Mouse (Mus musculus): ENCODE measurements around the gene Fzd4. TPM values are rescaled to one million over a fixed set of nuclear protein-coding genes. Genes with fewer than 3 reads are reported as not detected.

Gene Fzd4
- polyA plus RNA-seq, 1 experiment = 1.2 TPM

DNA sequence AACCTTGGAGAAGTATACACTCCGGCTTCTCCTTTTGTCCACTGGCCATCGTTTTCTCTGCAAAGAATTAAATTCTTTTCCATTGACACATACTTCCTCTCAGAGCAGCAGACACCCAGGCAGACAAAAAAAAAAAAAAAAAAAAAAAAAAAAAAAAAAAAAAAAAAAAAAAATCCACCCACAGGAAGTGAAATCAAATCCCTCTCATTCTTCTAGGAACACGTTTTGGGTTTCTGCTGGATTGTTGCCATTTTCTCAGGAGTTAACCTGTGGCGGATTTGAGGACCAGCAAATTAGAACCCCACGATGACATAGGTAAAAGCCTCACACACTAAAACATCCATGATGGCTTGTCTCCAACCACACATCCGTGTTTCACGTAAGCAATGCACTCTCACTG, 37.1 kb downstream of the Fzd4 start:
- Histone ChIP-seq H3K4me3 (ENCODE audit: control insufficient read depth, low read depth, low read length) (no peak overlapping the region), H3K4me1 (ENCODE audit: control insufficient read depth, insufficient read depth, low read length) (no peaks in the 10 kb centered on the region), H3K36me3 (ENCODE audit: control insufficient read depth, insufficient read depth, low read length) (no peaks in the 10 kb centered on the region), H3K27ac (ENCODE audit: control insufficient read depth, insufficient read depth, low read depth, low read length) (no peak overlapping the region), H3K27me3 (ENCODE audit: control insufficient read depth, insufficient read depth, low read length) (no peaks in the 10 kb centered on the region)
- TF ChIP-seq POLR2A (IDR thresholded peaks at IDR 0.05; ENCODE audit: control insufficient read depth, low read depth, low read length) (no peak), CTCF (IDR thresholded peaks at IDR 0.05; ENCODE audit: control insufficient read depth, insufficient read depth, insufficient replicate concordance, low read depth, low read length) (no peak)

DNA sequence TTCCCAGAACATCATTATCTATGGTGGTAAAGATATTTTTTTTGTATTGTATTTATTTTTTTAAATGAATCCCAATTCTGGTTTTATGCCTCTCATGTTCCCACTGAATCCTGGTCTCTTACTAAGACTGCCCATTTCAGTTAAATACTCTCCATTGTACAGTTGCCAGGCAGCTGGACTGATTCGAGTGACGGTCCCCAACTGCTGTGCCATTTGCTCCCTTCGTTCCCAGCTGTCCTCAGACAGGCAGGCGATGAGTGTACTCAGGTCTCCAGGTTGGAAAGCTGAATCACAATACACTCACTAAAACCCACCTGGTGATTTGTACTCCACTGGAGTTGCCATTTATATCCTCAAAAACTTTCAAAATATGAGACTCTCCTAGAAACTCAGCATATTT, 38.1 kb downstream of the Fzd4 start:
- Histone ChIP-seq H3K4me1 (ENCODE audit: control insufficient read depth, insufficient read depth, low read length) (no peaks in the 10 kb centered on the region), H3K36me3 (ENCODE audit: control insufficient read depth, insufficient read depth, low read length) (no peaks in the 10 kb centered on the region)

DNA sequence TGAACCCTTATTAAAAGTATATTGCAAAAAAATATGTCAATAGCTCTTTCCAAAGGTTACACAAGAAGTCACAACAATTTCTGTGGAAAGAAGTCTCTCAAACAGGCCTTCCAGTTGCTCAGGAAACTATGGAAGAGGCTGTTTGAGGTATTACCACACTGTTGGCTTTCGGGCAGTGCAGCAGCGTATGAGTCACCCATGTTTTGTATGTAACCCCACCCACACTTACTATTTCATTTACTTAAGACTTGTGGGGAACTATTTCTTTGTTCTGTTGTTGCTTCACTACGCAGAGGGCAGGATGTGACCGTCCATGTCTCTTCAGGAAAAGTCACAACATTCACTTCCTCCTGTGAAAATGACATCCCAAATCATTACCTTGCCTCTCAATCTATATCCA, 41.0 kb downstream of the Fzd4 start:
- no peak overlapping the region for H3K4me3 ChIP-seq (ENCODE audit: control insufficient read depth, low read depth, low read length)
- H3K27me3 ChIP-seq (ENCODE audit: control insufficient read depth, insufficient read depth, low read length) = no peaks in the 10 kb centered on the region
- no peaks in the 10 kb centered on the region for H3K4me1 ChIP-seq (ENCODE audit: control insufficient read depth, insufficient read depth, low read length)
- H3K36me3 ChIP-seq (ENCODE audit: control insufficient read depth, insufficient read depth, low read length) = no peaks in the 10 kb centered on the region
- H3K27ac ChIP-seq (ENCODE audit: control insufficient read depth, insufficient read depth, low read depth, low read length) = no peak overlapping the region
- no peak for TF ChIP-seq POLR2A (IDR thresholded peaks at IDR 0.05; ENCODE audit: control insufficient read depth, low read depth, low read length)
- no peak for TF ChIP-seq CTCF (IDR thresholded peaks at IDR 0.05; ENCODE audit: control insufficient read depth, insufficient read depth, insufficient replicate concordance, low read depth, low read length)

More for the DNA sequence above, 38.1 kb downstream of the Fzd4 start:
- no peak for TF ChIP-seq CTCF (IDR thresholded peaks at IDR 0.05; ENCODE audit: control insufficient read depth, insufficient read depth, insufficient replicate concordance, low read depth, low read length)
- TF ChIP-seq POLR2A (IDR thresholded peaks at IDR 0.05; ENCODE audit: control insufficient read depth, low read depth, low read length) = no peak
- no peaks in the 10 kb centered on the region for H3K27me3 ChIP-seq (ENCODE audit: control insufficient read depth, insufficient read depth, low read length)
- no peak overlapping the region for H3K4me3 ChIP-seq (ENCODE audit: control insufficient read depth, low read depth, low read length)
- H3K27ac ChIP-seq (ENCODE audit: control insufficient read depth, insufficient read depth, low read depth, low read length) = no peak overlapping the region

DNA sequence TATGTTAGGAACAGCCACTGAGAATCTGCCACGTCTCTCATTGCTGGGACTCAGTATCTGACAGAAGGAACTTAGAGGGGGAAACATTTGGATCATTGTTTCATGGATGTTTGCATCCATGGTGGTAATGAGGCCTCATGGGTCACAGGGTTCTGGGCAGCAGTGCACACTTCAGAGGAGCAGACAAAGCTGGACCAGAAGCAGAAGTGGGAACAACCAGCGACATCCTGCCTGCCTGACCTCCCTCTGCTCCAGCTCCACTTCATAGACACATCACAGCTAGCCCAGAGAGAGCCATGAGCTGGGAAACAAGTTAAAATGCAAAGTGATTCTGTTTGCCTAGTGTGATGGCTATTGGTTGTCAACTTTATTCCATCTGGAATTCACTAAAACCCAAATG, 46.2 kb downstream of the Fzd4 start:
- Histone ChIP-seq H3K27me3 (ENCODE audit: control insufficient read depth, insufficient read depth, low read length) (no peaks in the 10 kb centered on the region), H3K4me3 (ENCODE audit: control insufficient read depth, low read depth, low read length) (no peak overlapping the region), H3K4me1 (ENCODE audit: control insufficient read depth, insufficient read depth, low read length) (no peaks in the 10 kb centered on the region), H3K27ac (ENCODE audit: control insufficient read depth, insufficient read depth, low read depth, low read length) (no peak overlapping the region), H3K36me3 (ENCODE audit: control insufficient read depth, insufficient read depth, low read length) (no peaks in the 10 kb centered on the region)
- no peak for TF ChIP-seq POLR2A (IDR thresholded peaks at IDR 0.05; ENCODE audit: control insufficient read depth, low read depth, low read length)
- TF ChIP-seq CTCF (IDR thresholded peaks at IDR 0.05; ENCODE audit: control insufficient read depth, insufficient read depth, insufficient replicate concordance, low read depth, low read length) = no peak

DNA sequence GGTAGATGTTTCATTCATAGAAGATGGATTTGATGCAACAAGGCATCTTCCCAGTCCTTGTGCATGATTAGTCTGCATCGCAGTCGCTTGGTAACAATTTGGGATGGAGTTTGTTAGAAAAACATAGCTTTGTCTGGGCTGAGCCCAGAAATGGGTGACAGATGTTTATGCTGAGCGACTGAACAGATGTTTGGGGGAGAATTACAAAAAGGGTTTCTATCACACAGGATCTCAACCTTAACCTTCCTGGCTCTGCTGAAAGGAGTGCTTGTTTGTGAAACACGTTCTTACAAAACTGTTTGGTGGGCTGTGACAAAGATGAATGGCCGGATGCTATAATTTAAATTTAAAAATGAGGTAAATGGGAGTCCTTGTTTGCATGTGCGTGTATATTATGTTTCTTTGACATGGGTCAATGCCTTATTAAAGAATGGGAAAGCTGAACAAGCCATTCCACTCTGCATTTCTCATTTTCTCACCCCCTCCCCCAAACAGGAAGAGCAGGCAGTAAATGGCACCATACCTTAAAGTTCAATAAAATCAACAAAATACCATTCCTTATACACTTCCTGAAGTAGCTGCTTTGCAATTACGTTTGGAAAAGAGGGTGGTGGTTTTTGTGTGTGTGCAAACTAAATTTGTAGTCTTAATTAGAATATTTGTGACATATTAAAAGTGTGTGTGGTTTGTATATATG, 52.4 kb downstream of the Fzd4 start:
- Histone ChIP-seq H3K4me1 (ENCODE audit: control insufficient read depth, insufficient read depth, low read length) (no peaks in the 10 kb centered on the region), H3K27me3 (ENCODE audit: control insufficient read depth, insufficient read depth, low read length) (no peaks in the 10 kb centered on the region), H3K36me3 (ENCODE audit: control insufficient read depth, insufficient read depth, low read length) (no peaks in the 10 kb centered on the region), H3K27ac (ENCODE audit: control insufficient read depth, insufficient read depth, low read depth, low read length) (no peak overlapping the region), H3K4me3 (ENCODE audit: control insufficient read depth, low read depth, low read length) (no peak overlapping the region)
- TF ChIP-seq POLR2A (IDR thresholded peaks at IDR 0.05; ENCODE audit: control insufficient read depth, low read depth, low read length) = no peak
- no peak for TF ChIP-seq CTCF (IDR thresholded peaks at IDR 0.05; ENCODE audit: control insufficient read depth, insufficient read depth, insufficient replicate concordance, low read depth, low read length)

DNA sequence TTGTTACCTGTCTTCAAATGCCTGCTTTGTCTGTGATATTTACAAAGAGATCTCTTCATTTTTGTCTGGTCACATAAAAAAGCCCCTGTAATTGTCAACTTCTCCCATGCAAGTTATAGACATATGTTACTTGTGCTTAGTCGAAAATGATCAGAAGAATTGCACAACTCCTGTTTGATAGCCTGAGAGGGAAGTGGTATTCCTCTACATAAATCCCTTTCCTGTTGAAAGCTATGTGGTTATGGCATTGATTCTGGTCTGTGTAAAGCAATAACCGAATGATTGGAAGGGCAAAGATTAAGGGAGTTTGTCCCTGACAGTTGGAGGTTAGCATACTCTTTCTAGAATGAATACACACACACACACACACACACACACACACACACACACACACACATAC, 55.5 kb downstream of the Fzd4 start:
- Histone ChIP-seq H3K4me3 (ENCODE audit: control insufficient read depth, low read depth, low read length) (no peak overlapping the region), H3K4me1 (ENCODE audit: control insufficient read depth, insufficient read depth, low read length) (no peaks in the 10 kb centered on the region), H3K36me3 (ENCODE audit: control insufficient read depth, insufficient read depth, low read length) (no peaks in the 10 kb centered on the region), H3K27me3 (ENCODE audit: control insufficient read depth, insufficient read depth, low read length) (no peaks in the 10 kb centered on the region), H3K27ac (ENCODE audit: control insufficient read depth, insufficient read depth, low read depth, low read length) (no peak overlapping the region)
- TF ChIP-seq CTCF (IDR thresholded peaks at IDR 0.05; ENCODE audit: control insufficient read depth, insufficient read depth, insufficient replicate concordance, low read depth, low read length) = no peak
- TF ChIP-seq POLR2A (IDR thresholded peaks at IDR 0.05; ENCODE audit: control insufficient read depth, low read depth, low read length) = no peak

DNA sequence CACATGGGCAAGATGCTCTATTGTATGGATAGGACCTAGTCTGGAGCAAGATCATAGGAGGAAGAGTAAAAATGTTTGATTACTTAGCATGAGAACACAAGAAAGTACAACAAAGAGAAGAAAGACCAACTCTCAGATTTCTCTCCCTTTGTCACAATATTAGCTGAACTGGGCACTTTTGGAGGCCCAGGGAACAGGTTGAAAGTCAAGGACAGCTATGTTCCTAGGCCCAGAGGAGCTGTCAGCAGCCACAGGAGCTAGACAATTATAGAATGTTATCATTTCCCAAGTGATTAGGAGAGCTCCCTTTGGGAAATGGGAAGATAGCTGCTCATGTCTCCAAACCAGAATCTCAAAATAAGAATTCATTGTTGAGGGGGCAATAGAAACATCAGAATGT, 56.8 kb downstream of the Fzd4 start:
- no peaks in the 10 kb centered on the region for H3K36me3 ChIP-seq (ENCODE audit: control insufficient read depth, insufficient read depth, low read length)
- no peak overlapping the region for H3K27ac ChIP-seq (ENCODE audit: control insufficient read depth, insufficient read depth, low read depth, low read length)
- no peak overlapping the region for H3K4me3 ChIP-seq (ENCODE audit: control insufficient read depth, low read depth, low read length)
- no peak for TF ChIP-seq POLR2A (IDR thresholded peaks at IDR 0.05; ENCODE audit: control insufficient read depth, low read depth, low read length)
- no peak for TF ChIP-seq CTCF (IDR thresholded peaks at IDR 0.05; ENCODE audit: control insufficient read depth, insufficient read depth, insufficient replicate concordance, low read depth, low read length)
- H3K4me1 ChIP-seq (ENCODE audit: control insufficient read depth, insufficient read depth, low read length) = no peaks in the 10 kb centered on the region
- no peaks in the 10 kb centered on the region for H3K27me3 ChIP-seq (ENCODE audit: control insufficient read depth, insufficient read depth, low read length)

Measured in testis, adult 2 months (tissue).